ENCODE assay signal across 29 mouse cellular contexts in the genomic region with DNA sequence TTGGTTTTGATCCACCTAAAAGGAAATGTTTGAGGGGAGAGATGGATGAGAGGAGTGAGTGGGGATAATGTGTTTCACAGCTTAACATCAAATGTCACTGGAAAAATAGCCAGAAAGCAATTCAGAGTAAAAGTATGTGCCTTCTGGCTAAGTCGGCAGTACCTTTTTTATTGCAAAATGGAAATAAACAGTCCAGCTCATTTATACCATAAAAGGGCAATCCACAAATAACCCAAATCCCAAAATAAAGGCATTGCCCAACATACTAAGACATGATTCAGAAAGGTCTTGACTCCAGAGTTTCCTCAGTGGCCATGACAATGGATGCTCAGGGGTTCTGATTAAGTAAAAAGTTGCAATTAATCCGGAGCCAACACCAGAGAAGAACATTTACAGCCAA.
DNase-seq lines count a peak whose midpoint lies in the region; ATAC-seq and TF ChIP-seq lines count a peak whose summit lies in the region.
"Had no signal": no experiment of that assay in that cellular context is flagged by ENCODE, and none has a peak within 500 bp of the region (broad histone marks: within the 10 kb centered on the region; RNA-seq: fewer than 3 reads in every experiment).

No protein-coding gene starts in this region.

- no peak overlapping the region for H3K9ac ChIP-seq in limb, embryonic 12.5 days (replicated peaks)
- H3K9ac ChIP-seq: embryonic facial prominence, embryonic 13.5 days; forebrain, postnatal 0 days; heart, embryonic 12.5 days; heart, embryonic 15.5 days; hindbrain, embryonic 13.5 days; intestine, embryonic 15.5 days had no signal

- TF ChIP-seq POLR2A in embryonic fibroblast, embryonic 13.5 days (IDR thresholded peaks at IDR 0.05; ENCODE audit: low read depth, low read length): 0 out of 2 replicates have a peak, but pooled peaks have one; percentile 12
- no peak for TF ChIP-seq POLR2A in myocyte (IDR thresholded peaks at IDR 0.05; ENCODE audit: insufficient read length, low read depth)

- intact Hi-C loops in gastrocnemius, postnatal 36 days (cut with DNase I): no loop called here

- H3ac ChIP-seq in C2C12 (ENCODE audit: control insufficient read depth, insufficient read length, low read depth): no peak overlapping the region
- H3ac ChIP-seq in myocyte (ENCODE audit: control insufficient read depth, insufficient read length): no peak overlapping the region

- 64% methylated on average over 2 of the region's 2 CpGs for WGBS in limb, embryonic 12.5 days
- WGBS in limb, embryonic 10.5 days: 78% methylated on average over 2 of the region's 2 CpGs
- WGBS in heart, embryonic 10.5 days: 78% methylated on average over 2 of the region's 2 CpGs

- DNase-seq in limb, embryonic 10.5 days (ENCODE audit: low spot score): no peak
- no peak for DNase-seq in Muller cell, postnatal 12 days (ENCODE audit: inconsistent ontology term)
- DNase-seq in heart, embryonic 10.5 days (ENCODE audit: low spot score): no peak
- DNase-seq in gastrocnemius, postnatal 36 days: no peak
- DNase-seq: adrenal gland, adult 8-10 months; adrenal gland, postnatal 25 days; cerebellum, adult 11-12 months; cerebellum, adult 8-10 months; cerebellum, postnatal 10 days; cerebellum, postnatal 36 days; embryo, embryonic 11 days; forebrain, postnatal 0 days; heart, adult 11 months; heart, postnatal 10 days; heart, postnatal 36 days had no signal

- no peak overlapping the region for H3K4me3 ChIP-seq in limb, embryonic 12.5 days (replicated peaks)
- H3K4me3 ChIP-seq in limb, embryonic 10.5 days: no peak overlapping the region
- H3K4me3 ChIP-seq in C2C12 (ENCODE audit: insufficient read depth, poor library complexity, severe bottlenecking) (no peak overlapping the region), myocyte (no peak overlapping the region)
- H3K4me3 ChIP-seq in embryonic fibroblast, embryonic 13.5 days (ENCODE audit: insufficient read depth, low read length): no peak overlapping the region
- no peak overlapping the region for H3K4me3 ChIP-seq in heart, embryonic 10.5 days
- H3K4me3 ChIP-seq: embryonic facial prominence, embryonic 10.5 days; embryonic facial prominence, embryonic 13.5 days; forebrain, embryonic 10.5 days; heart, embryonic 12.5 days; heart, embryonic 15.5 days; hindbrain, embryonic 10.5 days; hindbrain, embryonic 13.5 days; intestine, embryonic 15.5 days had no signal

- H3K27ac ChIP-seq in limb, embryonic 12.5 days: 0 out of 2 replicates have a peak overlapping the region, but pooled peaks have one; percentile 47
- H3K27ac ChIP-seq in limb, embryonic 10.5 days: no peak overlapping the region
- H3K27ac ChIP-seq in embryonic fibroblast, embryonic 13.5 days (ENCODE audit: insufficient read depth, low read length): peak overlapping the region; percentile 100
- no peak overlapping the region for H3K27ac ChIP-seq in heart, embryonic 10.5 days
- H3K27ac ChIP-seq: embryonic facial prominence, embryonic 10.5 days; embryonic facial prominence, embryonic 13.5 days; forebrain, embryonic 10.5 days; heart, embryonic 15.5 days; hindbrain, embryonic 10.5 days; hindbrain, embryonic 13.5 days; intestine, embryonic 15.5 days had no signal

- H3K27me3 ChIP-seq in limb, embryonic 12.5 days: no peaks in the 10 kb centered on the region
- H3K27me3 ChIP-seq in limb, embryonic 10.5 days (ENCODE audit: low read depth, poor library complexity, severe bottlenecking): no peaks in the 10 kb centered on the region
- no peaks in the 10 kb centered on the region for H3K27me3 ChIP-seq in C2C12 (ENCODE audit: control insufficient read depth, insufficient read depth, insufficient read length)
- H3K27me3 ChIP-seq in myocyte (ENCODE audit: control insufficient read depth, insufficient read depth, insufficient read length): no peaks in the 10 kb centered on the region
- H3K27me3 ChIP-seq in heart, embryonic 10.5 days (ENCODE audit: insufficient read depth, poor library complexity, severe bottlenecking): no peaks in the 10 kb centered on the region
- H3K27me3 ChIP-seq: embryonic facial prominence, embryonic 13.5 days; heart, embryonic 12.5 days; heart, embryonic 15.5 days; hindbrain, embryonic 13.5 days; intestine, embryonic 15.5 days had no signal

- ATAC-seq in limb, embryonic 12.5 days (ENCODE audit: insufficient number of reproducible peaks, insufficient read depth, low FRiP score, low TSS enrichment, low read depth): no peak
- ATAC-seq: forebrain, embryonic 14.5 days; forebrain, postnatal 0 days; hindbrain, embryonic 16.5 days; intestine, embryonic 15.5 days had no signal

- no peak for TF ChIP-seq CTCF in C2C12 (IDR thresholded peaks at IDR 0.05; ENCODE audit: control insufficient read depth, insufficient read depth, insufficient read length)
- TF ChIP-seq CTCF in embryonic fibroblast, embryonic 13.5 days (IDR thresholded peaks at IDR 0.05; ENCODE audit: borderline replicate concordance, insufficient read depth, low read length): no peak

- no peaks in the 10 kb centered on the region for H3K36me3 ChIP-seq in limb, embryonic 12.5 days
- H3K36me3 ChIP-seq in limb, embryonic 10.5 days: no peaks in the 10 kb centered on the region
- H3K36me3 ChIP-seq in C2C12 (ENCODE audit: control insufficient read depth, insufficient read depth): no peaks in the 10 kb centered on the region
- no peaks in the 10 kb centered on the region for H3K36me3 ChIP-seq in myocyte (ENCODE audit: control insufficient read depth, insufficient read depth)
- no peaks in the 10 kb centered on the region for H3K36me3 ChIP-seq in heart, embryonic 10.5 days
- H3K36me3 ChIP-seq: embryonic facial prominence, embryonic 10.5 days; embryonic facial prominence, embryonic 13.5 days; forebrain, embryonic 10.5 days; heart, embryonic 12.5 days; heart, embryonic 15.5 days; hindbrain, embryonic 10.5 days; hindbrain, embryonic 13.5 days; intestine, embryonic 15.5 days had no signal

- no peaks in the 10 kb centered on the region for H3K9me3 ChIP-seq in limb, embryonic 12.5 days
- no peaks in the 10 kb centered on the region for H3K9me3 ChIP-seq in limb, embryonic 10.5 days (replicated peaks)
- no peaks in the 10 kb centered on the region for H3K9me3 ChIP-seq in heart, embryonic 10.5 days
- H3K9me3 ChIP-seq: embryonic facial prominence, embryonic 10.5 days; embryonic facial prominence, embryonic 13.5 days; forebrain, embryonic 10.5 days; heart, embryonic 12.5 days; heart, embryonic 15.5 days; hindbrain, embryonic 10.5 days; hindbrain, embryonic 13.5 days; intestine, embryonic 15.5 days had no signal

- no peaks in the 10 kb centered on the region for H3K79me2 ChIP-seq in C2C12 (ENCODE audit: control insufficient read depth, insufficient read depth)
- no peaks in the 10 kb centered on the region for H3K79me2 ChIP-seq in myocyte (ENCODE audit: control insufficient read depth, insufficient read depth)

- no peak overlapping the region for H3K4me2 ChIP-seq in limb, embryonic 12.5 days
- peak overlapping the region; percentile 72 for H3K4me2 ChIP-seq in myocyte (ENCODE audit: low read depth)
- H3K4me2 ChIP-seq: embryonic facial prominence, embryonic 13.5 days; heart, embryonic 12.5 days; heart, embryonic 15.5 days; hindbrain, embryonic 13.5 days; intestine, embryonic 15.5 days had no signal

- H3K4me1 ChIP-seq in limb, embryonic 12.5 days (replicated peaks): peaks cover 11% of the 10 kb centered on the region
- H3K4me1 ChIP-seq in limb, embryonic 10.5 days: peaks cover 24% of the 10 kb centered on the region
- H3K4me1 ChIP-seq in embryonic fibroblast, embryonic 13.5 days (ENCODE audit: control insufficient read depth, insufficient read depth, low read length): peaks cover 5% of the 10 kb centered on the region
- H3K4me1 ChIP-seq in heart, embryonic 10.5 days: no peaks in the 10 kb centered on the region
- H3K4me1 ChIP-seq: embryonic facial prominence, embryonic 13.5 days; forebrain, embryonic 10.5 days; heart, embryonic 12.5 days; heart, embryonic 15.5 days; hindbrain, embryonic 10.5 days; hindbrain, embryonic 13.5 days; intestine, embryonic 15.5 days had no signal

- H3K79me3 ChIP-seq in C2C12 (ENCODE audit: low read depth): no peaks in the 10 kb centered on the region

TF ChIP-seq in C2C12, 6 proteins besides CTCF, POLR2A, EP300 and RAD21:
- TF ChIP-seq FOSL1 (IDR thresholded peaks at IDR 0.05; ENCODE audit: insufficient read depth, low read length, poor library complexity, severe bottlenecking): no peak
- peak; percentile 93 for TF ChIP-seq CEBPB (IDR thresholded peaks at IDR 0.05; ENCODE audit: low read depth)
- no peak for TF ChIP-seq MAX (IDR thresholded peaks at IDR 0.05)
- no peak for TF ChIP-seq USF1 (IDR thresholded peaks at IDR 0.05; ENCODE audit: low read depth)
- no peak for TF ChIP-seq MYOD1 (IDR thresholded peaks at IDR 0.05; ENCODE audit: control insufficient read depth, insufficient read length, low read depth)
- TF ChIP-seq MYOG (IDR thresholded peaks at IDR 0.05; ENCODE audit: control insufficient read depth, extremely low read depth, insufficient read length): no peak

TF ChIP-seq in myocyte, 11 proteins besides CTCF, POLR2A, EP300 and RAD21:
- TF ChIP-seq CEBPB (IDR thresholded peaks at IDR 0.05; ENCODE audit: insufficient read depth, poor library complexity, severe bottlenecking) (peak; percentile 89), MYOG (IDR thresholded peaks at IDR 0.05; ENCODE audit: control insufficient read depth in 1 of 3, insufficient read depth in 1 of 3, insufficient read length in 2 of 3, low read depth in 2 of 3) (no peak)

Comparison
In these comparisons a context has a peak if more than half of its experiments do, and no peak if none do; other contexts are left out.
1. H3K27ac ChIP-seq: peak in limb, embryonic 12.5 days (single experiment) and embryonic fibroblast, embryonic 13.5 days (single experiment); none in limb, embryonic 10.5 days (single experiment) and heart, embryonic 10.5 days (single experiment).